Mouse (Mus musculus) MEL (cell line): ENCODE measurements at regions not wholly inside any gene's neighbourhood (a gene's known extent, or its start where the extent isn't known, plus 50 kb on each side); places are given as distances from the start of the nearest gene placed in this dataset.

ENCODE experiments used
- CHD2 ChIP-seq: IDR thresholded peaks from 2 replicates; pipeline ENCODE4 v1.6.1; 2011; ENCODE audit warnings: low read length, improper control_type of control experiment
- CTCF ChIP-seq, 3 experiments: IDR thresholded peaks in 2 of 3; conservative IDR thresholded peaks in 1 of 3; 2 replicates each; pipeline ENCODE4 v1.5.1; 2011 to 2012; ENCODE audit warnings: low read length in 3 of 3, low read depth in 2 of 3, mild to moderate bottlenecking in 2 of 3, improper control_type of control experiment in 1 of 3, inconsistent platforms in 1 of 3, mixed read lengths in 1 of 3, moderate library complexity in 1 of 3; ENCODE audit not compliant: control insufficient read depth in 1 of 3, insufficient read depth in 1 of 3, poor library complexity in 1 of 3, severe bottlenecking in 1 of 3
- MXI1 ChIP-seq: IDR thresholded peaks from 2 replicates; pipeline ENCODE4 v1.6.1; 2011; ENCODE audit warnings: mild to moderate bottlenecking, low read depth, low read length, improper control_type of control experiment
- POLR2A ChIP-seq, 2 experiments: IDR thresholded peaks; 2 replicates each; pipeline ENCODE4 v1.6.1; 2011 to 2012; ENCODE audit warnings: low read length in 2 of 2, mild to moderate bottlenecking in 2 of 2, control low read depth in 1 of 2, improper control_type of control experiment in 1 of 2, low read depth in 1 of 2, moderate library complexity in 1 of 2; ENCODE audit not compliant: control insufficient read depth in 1 of 2, insufficient read depth in 1 of 2, poor library complexity in 1 of 2
- POLR2AphosphoS2 ChIP-seq: IDR thresholded peaks from 2 replicates; pipeline ENCODE4 v1.6.1; 2011; ENCODE audit warnings: low read length, improper control_type of control experiment
- TCF12 ChIP-seq: IDR thresholded peaks from 2 replicates; pipeline ENCODE4 v1.6.1; 2014; ENCODE audit warnings: low read depth, mild to moderate bottlenecking, inconsistent platforms, low read length, improper control_type of control experiment, moderate library complexity
- ZKSCAN1 ChIP-seq: IDR thresholded peaks from 2 replicates; pipeline ENCODE4 v1.6.1; 2012; ENCODE audit warnings: low read depth, mild to moderate bottlenecking, inconsistent platforms, low read length, improper control_type of control experiment, moderate library complexity

GRCm38 (mm10) chr3:17317523-17317922 is 630.7 kb upstream of the Cypt12 start:
- TF ChIP-seq CTCF (IDR thresholded peaks at IDR 0.05 in 2 of 3, conservative IDR thresholded peaks at IDR 0.05 in 1 of 3; ENCODE audit: control insufficient read depth in 1 of 3, insufficient read depth in 1 of 3, low read depth in 2 of 3, low read length in 3 of 3, poor library complexity in 1 of 3, severe bottlenecking in 1 of 3) (no peak), POLR2A (IDR thresholded peaks at IDR 0.05; ENCODE audit: control insufficient read depth in 1 of 2, insufficient read depth in 1 of 2, low read depth in 1 of 2, low read length in 2 of 2, poor library complexity in 1 of 2) (no peak), ZKSCAN1 (no peak), TCF12 (no peak), CHD2 (no peak), POLR2AphosphoS2 (no peak), MXI1 (no peak)
